Mouse (Mus musculus) megakaryocyte, adult 5-6 weeks (primary cell): ENCODE measurements at regions not wholly inside any gene's neighbourhood (a gene's known extent, or its start where the extent isn't known, plus 50 kb on each side); places are given as distances from the start of the nearest gene placed in this dataset.

ENCODE experiments used
- ATAC-seq: 2 replicates; pipeline ENCODE4 v1.8.0; 2016; ENCODE audit warnings: mild to moderate bottlenecking, inconsistent platforms; ENCODE audit not compliant: poor library complexity, severe bottlenecking

GRCm38 (mm10) chr4:82234443-82234842 is 471.1 kb downstream of the Nfib start:
- no peak for ATAC-seq

- ATAC-seq = no peak
Measured at GRCm38 (mm10) chr4:82226197-82227119, 479.1 kb downstream of the Nfib start.

- no peak for ATAC-seq
Measured at GRCm38 (mm10) chr4:82220724-82221123, 484.8 kb downstream of the Nfib start.

- ATAC-seq = no peak
Measured at GRCm38 (mm10) chr4:82220120-82220714, 485.3 kb downstream of the Nfib start.

- no peak for ATAC-seq
Measured at GRCm38 (mm10) chr4:82218616-82219015, 486.9 kb downstream of the Nfib start.

- ATAC-seq = no peak
Measured at GRCm38 (mm10) chr4:82207031-82207430, 498.5 kb downstream of the Nfib start.

- ATAC-seq = no peak
Measured at GRCm38 (mm10) chr4:82200306-82200705, 505.2 kb downstream of the Nfib start.

GRCm38 (mm10) chr4:82199118-82199517 is 506.4 kb downstream of the Nfib start:
- peak; percentile 66 for ATAC-seq

- no peak for ATAC-seq
Measured at GRCm38 (mm10) chr4:82197611-82198010, 507.9 kb downstream of the Nfib start.

- ATAC-seq = peak; percentile 51; the same call in 1 of the 2 replicates
Measured at GRCm38 (mm10) chr4:82196024-82196647, 509.4 kb downstream of the Nfib start.

- ATAC-seq = no peak
Measured at GRCm38 (mm10) chr4:82193905-82194304, 511.6 kb downstream of the Nfib start.

- no peak for ATAC-seq
Measured at GRCm38 (mm10) chr4:82186892-82187291, 518.7 kb downstream of the Nfib start.

GRCm38 (mm10) chr4:82183974-82184373 is 521.6 kb downstream of the Nfib start:
- ATAC-seq = no peak

- ATAC-seq = no peak
Measured at GRCm38 (mm10) chr4:82178112-82178511, 527.4 kb downstream of the Nfib start.

- ATAC-seq = no peak
Measured at GRCm38 (mm10) chr4:82176723-82177122, 528.8 kb downstream of the Nfib start.

- no peak for ATAC-seq
Measured at GRCm38 (mm10) chr4:82173461-82174085, 532.0 kb downstream of the Nfib start.

- ATAC-seq = no peak
Measured at GRCm38 (mm10) chr4:82170930-82171329, 534.6 kb downstream of the Nfib start.

- ATAC-seq = no peak
Measured at GRCm38 (mm10) chr4:82168032-82168431, 537.5 kb downstream of the Nfib start.

GRCm38 (mm10) chr4:82167396-82167795 is 538.2 kb downstream of the Nfib start:
- ATAC-seq = no peak

GRCm38 (mm10) chr4:82166826-82167225 is 538.7 kb downstream of the Nfib start:
- no peak for ATAC-seq

GRCm38 (mm10) chr4:82166087-82166486 is 539.5 kb downstream of the Nfib start:
- no peak for ATAC-seq
